Mouse (Mus musculus): Measurements from ENCODE around the gene Rab43. TPM values are rescaled to one million over a fixed set of nuclear protein-coding genes. Genes with fewer than 3 reads are reported as not detected.

The Rab43 gene
- polyA plus RNA-seq, 1 experiment from 2014 or later, result 9.7 TPM

DNA sequence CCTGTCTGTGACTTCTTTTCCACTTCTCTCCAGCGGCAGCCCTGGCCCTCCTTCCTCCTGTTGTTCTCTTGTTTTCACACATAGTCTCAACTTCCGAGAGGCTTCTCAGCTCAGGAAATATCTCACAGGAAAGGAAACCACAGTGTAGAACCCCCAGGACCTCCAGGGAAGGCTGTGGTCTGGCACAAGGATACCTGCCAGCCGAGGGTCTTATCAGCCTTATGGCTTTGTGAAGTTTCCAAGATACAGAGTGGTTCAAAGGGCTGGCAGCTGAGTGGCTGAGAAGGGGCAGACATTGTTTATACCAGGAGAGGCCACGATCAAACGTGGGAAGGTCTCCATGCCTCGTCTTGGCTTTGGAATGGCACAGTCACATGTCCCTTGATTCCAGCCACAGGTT is 72.1 kb downstream of the Rab43 start:
- Histone ChIP-seq H3K27ac (ENCODE audit: low read length) (no peak overlapping the region), H3K4me3 (ENCODE audit: low read depth, low read length) (no peak overlapping the region), H3K9ac (ENCODE audit: low read depth, low read length) (no peak overlapping the region), H3K9me3 (replicated peaks; ENCODE audit: control insufficient read depth, low read length, poor library complexity, severe bottlenecking) (no peaks in the 10 kb centered on the region), H3K36me3 (ENCODE audit: control insufficient read depth, insufficient read depth, low read length) (no peaks in the 10 kb centered on the region), H3K4me1 (ENCODE audit: control insufficient read depth, insufficient read depth, low read length) (no peaks in the 10 kb centered on the region), H3K4me2 (ENCODE audit: low read length) (no peak overlapping the region), H3K27me3 (ENCODE audit: control insufficient read depth, insufficient read depth, low read depth, low read length) (no peaks in the 10 kb centered on the region)
- no peak for ATAC-seq
- 58% methylated on average over 6 of the region's 6 CpGs for WGBS

Other genes with a start within 250 kb of the Rab43 start
- 1.6 and 2.8 TPM in 2 replicates for gene Prokr1, start 221.4 kb downstream of the Rab43 start, polyA plus RNA-seq (2015; fragmentation: Nextera tagmentation; extraction: Ambion mirVana)
- 7.1 and 7.7 TPM in 2 replicates for gene Aplf, start 140.0 kb downstream of the Rab43 start, polyA plus RNA-seq (2015; fragmentation: Nextera tagmentation; extraction: Ambion mirVana)
- 4.6 and 5.5 TPM in 2 replicates for gene Efcc1, start 81.3 kb downstream of the Rab43 start, polyA plus RNA-seq (2015; fragmentation: Nextera tagmentation; extraction: Ambion mirVana)
- gene Gp9, start 34.1 kb downstream of the Rab43 start, polyA plus RNA-seq (2015; fragmentation: Nextera tagmentation; extraction: Ambion mirVana), result 0.50 and 0.66 TPM in 2 replicates
- 2.5 and 4.0 TPM in 2 replicates for gene Gm45140, start 23.6 kb upstream of the Rab43 start, polyA plus RNA-seq (2015; fragmentation: Nextera tagmentation; extraction: Ambion mirVana)
- 26.2 and 27.5 TPM in 2 replicates for gene Isy1, start 26.6 kb upstream of the Rab43 start, polyA plus RNA-seq (2015; fragmentation: Nextera tagmentation; extraction: Ambion mirVana)
- 484 and 498 TPM in 2 replicates for gene Cnbp, start 38.9 kb upstream of the Rab43 start, polyA plus RNA-seq (2015; fragmentation: Nextera tagmentation; extraction: Ambion mirVana)
- gene Copg1, start 75.7 kb upstream of the Rab43 start, polyA plus RNA-seq (2015; fragmentation: Nextera tagmentation; extraction: Ambion mirVana), result 198 and 203 TPM in 2 replicates
- 42.1 and 44.5 TPM in 2 replicates for gene Hmces, start 101.8 kb upstream of the Rab43 start, polyA plus RNA-seq (2015; fragmentation: Nextera tagmentation; extraction: Ambion mirVana)
- gene H1fx, start 169.5 kb upstream of the Rab43 start, polyA plus RNA-seq (2015; fragmentation: Nextera tagmentation; extraction: Ambion mirVana), result 13.5 and 14.4 TPM in 2 replicates
- gene Rab7, start 233.1 kb upstream of the Rab43 start, polyA plus RNA-seq (2015; fragmentation: Nextera tagmentation; extraction: Ambion mirVana), result 357 and 370 TPM in 2 replicates

All from midbrain, embryonic 16.5 days (tissue).